Mouse (Mus musculus) embryo, embryonic 10.5 days (tissue): ENCODE data around the gene Endod1.
"Not testable (repeated sequence)": the region's sequence is repeated elsewhere in the genome, so short reads cannot be mapped to it uniquely, and the experiment has no call there.

ENCODE experiments used
- DNase-seq: peaks from one replicate; pipeline ENCODE4 v3.0.0-alpha.2; 2015; ENCODE audit warnings: low spot score

Gene Endod1

DNA sequence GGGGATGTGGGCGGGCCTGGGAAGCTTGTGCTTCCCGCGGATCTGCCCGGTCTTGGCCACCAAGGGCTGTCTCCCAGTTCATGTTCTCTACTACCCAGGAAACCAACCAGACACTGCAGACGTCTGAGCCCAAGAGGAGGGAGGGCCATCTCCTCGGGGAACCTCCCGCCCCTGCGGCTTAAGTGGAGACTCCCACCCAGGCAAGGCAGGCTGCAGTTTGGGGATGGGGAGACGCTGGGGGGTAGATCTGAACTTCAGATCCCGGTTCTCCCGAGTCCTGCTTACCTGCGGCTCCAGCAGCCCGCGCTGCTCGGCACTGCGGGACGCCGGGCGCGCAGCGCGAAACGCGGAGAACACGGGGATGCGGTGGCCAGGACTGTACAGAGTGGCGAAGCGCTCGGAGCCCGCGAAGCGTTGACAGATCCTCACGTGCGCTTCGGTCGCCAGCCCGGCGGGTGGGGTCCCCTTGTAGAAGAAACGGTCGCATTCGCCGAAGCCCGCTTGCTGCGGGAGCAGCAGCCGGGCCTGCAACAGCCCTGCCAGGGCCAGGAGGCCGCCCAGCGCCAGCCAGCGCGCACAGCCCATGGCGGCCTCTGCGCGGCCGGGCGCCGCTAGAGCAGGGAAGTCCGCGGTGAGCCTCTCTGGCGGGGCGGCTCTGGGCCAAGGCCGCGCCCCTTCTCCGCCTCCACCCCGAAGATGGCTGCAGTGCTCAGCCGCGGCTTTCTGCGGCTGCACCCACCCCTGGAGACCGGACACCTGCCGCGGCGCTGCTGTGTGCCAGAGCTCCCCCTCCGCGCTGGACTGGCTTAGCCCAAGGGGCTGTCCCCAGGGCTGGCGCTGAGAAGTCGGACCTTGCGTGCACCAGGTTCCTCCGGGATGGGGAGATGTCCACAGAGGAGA is 671 bp downstream of the Endod1 start:
- DNase-seq, result peak; percentile 81

DNA sequence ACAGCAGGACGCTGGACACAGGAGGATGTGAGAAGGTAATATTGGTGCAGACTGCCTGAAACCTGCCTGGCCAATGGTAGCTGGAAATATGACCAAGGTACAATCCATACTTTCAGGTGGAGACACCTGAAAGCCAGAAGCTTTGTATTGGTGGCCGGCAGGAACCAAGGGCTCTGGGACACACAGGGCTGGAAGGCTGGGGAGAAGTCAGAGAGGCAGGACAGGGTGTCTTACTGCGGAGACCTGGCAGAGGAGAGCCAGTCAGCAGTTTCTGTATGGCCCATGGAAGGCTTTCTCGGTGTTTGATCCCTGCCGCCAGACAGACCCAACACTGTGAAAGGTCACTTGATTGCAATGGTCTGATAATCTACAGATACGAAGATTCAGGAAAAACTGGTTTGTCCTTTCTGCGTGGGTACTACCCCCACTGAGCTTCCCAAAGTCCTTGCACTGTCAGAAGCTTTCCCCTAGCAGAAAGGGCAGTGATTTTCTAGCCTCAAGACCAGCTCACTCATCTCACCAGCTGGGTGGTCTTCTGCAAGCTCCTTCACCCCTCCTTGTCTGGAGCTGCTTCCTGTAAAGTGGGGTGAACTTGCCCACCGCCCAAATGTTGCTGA is 1.4 kb downstream of the Endod1 start:
- no peak for DNase-seq

GRCm38 (mm10) chr9:14378151-14378550 is 3.2 kb downstream of the Endod1 start:
- no peak for DNase-seq

DNA sequence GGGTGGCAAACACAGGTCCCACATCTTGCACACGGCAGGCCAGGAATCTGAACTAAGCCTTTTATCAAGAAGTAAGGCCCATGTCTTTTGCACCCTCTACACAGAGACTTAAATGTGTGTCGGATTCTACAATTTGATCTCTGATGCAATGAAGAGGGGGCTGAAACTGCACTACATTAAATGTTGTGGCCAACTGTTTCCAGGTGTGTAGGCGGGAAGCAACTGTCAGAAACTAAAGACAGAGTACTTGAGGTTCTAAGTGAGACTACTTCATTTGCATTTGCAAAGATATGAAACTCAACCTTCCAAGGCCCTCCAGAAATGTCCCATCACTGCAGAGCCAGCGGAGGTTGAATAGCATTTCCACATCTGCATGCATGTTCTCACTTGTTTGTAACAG is 5.2 kb downstream of the Endod1 start:
- DNase-seq, result no peak

GRCm38 (mm10) chr9:14372440-14372839 is 8.9 kb downstream of the Endod1 start:
- DNase-seq, result no peak

GRCm38 (mm10) chr9:14369271-14369670 is 12.0 kb downstream of the Endod1 start:
- DNase-seq, result no peak

- DNase-seq, result no peak
These were observed 13.5 kb downstream of the Endod1 start for GRCm38 (mm10) chr9:14367850-14368249.

DNA sequence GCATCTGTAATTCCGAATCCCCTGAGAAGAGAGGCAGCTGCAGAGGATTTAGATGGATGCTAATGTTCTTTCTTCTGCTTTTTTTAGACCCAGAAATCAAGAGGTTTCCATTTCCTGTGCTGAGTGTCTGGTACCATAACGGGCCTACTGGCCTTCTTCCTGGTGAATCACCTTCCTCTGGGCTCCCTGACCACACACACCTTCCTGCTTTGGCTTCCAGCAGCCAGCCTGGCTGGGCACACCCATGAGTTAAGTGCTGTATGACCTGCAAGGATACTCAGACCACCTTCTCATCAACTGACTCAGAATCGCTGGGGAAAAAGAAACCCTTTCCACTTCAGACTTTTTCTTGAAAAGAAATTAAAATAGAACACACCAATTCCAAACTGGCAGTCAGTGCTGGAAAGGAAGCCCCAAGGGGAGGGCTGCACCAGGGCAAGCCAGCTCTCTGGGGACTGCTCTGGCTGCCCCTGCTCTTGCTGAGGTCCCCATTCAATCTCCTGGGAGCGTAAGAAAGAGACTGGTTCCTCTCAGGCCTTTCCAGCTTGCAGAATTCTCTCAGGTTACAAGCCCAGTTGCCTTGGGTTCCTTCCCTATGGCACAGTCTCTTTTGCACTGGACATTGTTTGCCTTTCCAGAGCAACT is 15.7 kb downstream of the Endod1 start:
- no peak for DNase-seq

DNA sequence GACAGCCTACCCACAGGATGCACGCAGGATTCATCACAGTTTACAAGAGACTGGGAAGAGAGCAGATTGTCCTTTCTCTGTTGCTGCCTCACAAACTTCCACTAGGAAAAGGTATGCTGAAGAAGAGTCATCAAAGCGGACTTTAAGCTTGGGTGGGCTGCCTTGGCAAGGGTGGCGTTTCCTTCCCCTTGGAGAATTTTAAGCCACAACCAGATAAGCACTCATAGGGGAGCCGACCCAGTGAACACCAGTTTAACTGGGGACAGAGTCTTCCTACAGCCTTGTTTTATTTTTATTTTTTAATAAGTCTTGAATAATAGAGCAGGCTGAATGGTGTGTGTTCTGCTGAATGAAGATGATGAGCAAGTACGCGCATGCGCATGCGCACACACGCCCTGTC is 16.6 kb downstream of the Endod1 start:
- no peak for DNase-seq

- no peak for DNase-seq
These were observed 17.8 kb downstream of the Endod1 start for GRCm38 (mm10) chr9:14363540-14363939.

DNA sequence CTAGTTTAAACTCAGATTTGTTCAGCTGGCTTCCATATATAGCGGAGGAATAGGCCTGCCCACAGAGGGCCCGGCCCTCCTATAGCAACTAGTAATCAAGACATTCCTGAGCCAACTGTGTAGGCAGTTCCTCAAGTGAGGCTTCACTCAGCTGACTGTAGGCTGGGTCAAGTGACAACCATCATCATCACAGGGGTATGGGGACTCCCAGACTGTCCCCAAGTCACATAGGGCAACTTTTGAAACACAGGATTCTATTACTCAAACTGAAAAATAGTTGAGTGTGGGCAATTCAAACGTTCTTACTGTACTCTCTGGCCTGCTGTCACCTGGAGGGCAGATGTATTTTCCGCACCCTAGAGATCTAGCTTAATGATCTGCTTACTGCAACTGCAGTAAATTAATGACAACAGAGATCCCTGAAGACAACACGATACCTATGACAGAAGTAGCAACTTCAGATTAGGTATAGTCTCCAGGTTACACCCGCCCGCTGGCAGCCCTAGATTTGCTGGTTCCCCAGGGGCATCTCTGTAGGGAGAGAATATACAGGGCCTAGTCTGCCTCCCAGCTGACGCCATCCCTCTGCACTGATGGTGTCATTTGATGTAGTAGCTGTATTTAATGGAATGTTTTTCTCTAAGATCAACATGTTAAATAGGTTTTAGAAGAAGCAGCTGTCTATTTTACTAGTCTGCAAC is 19.1 kb downstream of the Endod1 start:
- no peak for DNase-seq

- no peak for DNase-seq
These were observed 24.3 kb downstream of the Endod1 start for GRCm38 (mm10) chr9:14357033-14357432.

DNA sequence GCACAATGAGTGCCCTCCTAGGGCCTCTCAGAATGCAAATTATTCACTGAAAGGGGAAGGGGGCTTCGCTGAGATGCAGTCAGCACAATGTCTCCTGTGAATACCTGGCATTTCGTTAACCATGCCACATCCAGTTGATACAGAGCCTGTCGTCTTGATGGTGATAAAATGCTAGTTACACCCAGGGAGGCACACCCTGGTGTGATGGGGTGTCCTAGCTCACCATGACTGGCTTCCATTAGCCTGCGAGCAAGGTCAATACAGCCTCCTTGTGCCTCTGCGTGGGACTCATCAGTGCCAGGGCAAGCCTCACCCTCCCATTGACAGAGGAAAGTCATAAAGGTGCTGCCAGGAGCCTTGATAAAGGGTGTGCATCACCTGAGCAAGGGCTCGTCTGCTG is 26.5 kb downstream of the Endod1 start:
- no peak for DNase-seq

DNA sequence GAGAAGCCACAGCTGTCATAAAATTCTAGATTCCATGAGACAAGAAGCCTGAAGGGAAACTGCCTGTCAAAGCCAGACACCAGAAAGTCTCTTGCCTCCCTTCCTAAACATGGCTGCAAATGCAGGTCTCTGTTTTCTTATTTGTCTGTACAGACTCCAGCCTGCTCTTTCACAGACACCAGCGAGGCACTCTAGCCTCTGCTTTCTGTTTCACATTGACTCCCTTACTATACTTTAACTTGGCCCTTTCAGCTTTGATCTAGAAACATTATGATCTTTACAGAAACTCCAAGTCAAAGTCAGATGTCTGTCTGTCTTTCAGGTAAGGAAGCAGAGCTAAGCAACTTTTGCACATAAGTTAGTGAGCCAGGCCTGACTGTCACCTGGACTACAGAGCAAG is 29.0 kb downstream of the Endod1 start:
- no peak for DNase-seq

DNA sequence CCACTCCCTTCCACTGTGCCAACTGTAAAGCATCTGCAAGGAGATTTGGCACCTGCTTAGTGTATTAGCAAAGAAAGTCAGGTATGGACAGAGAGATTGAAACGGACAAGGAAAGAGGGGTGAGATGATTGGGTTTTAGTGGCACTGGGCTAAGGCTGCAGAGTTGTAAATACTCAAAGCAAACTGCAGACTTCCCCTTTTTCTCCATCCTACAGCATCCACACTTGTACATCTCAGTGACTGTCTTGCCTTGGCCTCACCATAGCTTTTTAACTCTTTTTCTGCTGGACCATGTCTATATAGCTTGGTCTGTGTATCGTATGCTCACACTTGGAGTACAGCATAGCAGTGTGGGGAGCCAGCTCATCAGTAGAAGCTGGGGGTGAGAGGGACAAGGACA is 30.5 kb downstream of the Endod1 start:
- no peak for DNase-seq

DNA sequence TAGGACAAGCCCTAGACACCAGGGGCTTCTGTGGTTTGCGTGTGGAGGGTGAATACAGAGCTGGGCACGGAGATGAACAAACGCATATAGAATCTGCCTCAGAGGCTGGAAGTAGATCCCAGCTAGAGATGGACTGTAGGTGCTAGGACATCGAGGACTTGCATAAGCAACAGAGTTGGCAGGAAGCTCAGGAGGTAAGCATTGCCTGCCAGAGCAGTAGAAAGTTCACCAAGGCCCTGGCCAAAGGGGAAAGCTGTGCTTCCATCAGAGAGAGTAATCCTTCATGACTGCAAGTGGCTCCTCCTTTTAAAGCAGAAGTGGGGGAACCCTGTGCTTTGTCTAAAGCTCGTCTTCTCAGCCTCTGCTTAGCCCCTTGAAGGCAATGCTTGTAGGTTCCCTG is 31.9 kb downstream of the Endod1 start:
- DNase-seq, result no peak

DNA sequence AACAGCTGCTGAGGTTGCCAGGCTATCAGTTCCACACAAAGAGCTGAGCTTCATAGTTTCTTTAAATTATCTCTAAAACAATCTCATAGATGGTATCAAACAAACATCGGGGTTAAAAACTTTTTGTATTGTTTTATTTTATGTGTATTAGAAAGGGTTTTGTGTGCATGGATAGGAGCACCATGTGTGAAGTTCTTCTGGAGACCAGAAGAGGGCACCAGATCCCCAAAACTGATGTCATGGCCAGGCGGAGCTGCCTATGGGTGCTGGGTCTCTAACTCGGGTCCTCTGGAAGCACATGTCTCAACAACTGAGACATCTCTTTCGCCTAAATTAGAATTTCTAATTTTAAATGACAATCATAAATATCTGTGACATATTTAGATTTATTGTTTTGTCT is 32.9 kb downstream of the Endod1 start:
- peak; percentile 42 for DNase-seq

DNA sequence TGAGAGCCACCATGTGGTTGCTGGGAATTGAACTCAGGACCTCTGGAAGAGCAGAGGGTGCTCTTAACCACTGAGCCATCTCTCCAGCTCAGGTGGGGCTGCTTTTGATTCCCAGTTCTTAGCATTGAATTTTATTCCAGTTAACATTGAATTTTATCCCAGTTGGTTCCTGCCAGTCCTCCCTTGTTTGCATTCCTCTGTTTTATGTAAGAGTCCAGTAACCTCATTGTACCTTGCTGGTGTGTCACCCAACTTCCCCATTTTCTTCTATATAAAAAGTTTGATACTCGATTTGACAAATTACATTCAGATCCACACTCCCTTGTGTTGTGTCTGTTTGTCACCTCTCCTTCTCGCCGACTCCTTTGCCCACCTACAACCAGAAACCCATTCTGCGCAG is 35.4 kb downstream of the Endod1 start:
- not testable (repeated sequence) for DNase-seq

DNA sequence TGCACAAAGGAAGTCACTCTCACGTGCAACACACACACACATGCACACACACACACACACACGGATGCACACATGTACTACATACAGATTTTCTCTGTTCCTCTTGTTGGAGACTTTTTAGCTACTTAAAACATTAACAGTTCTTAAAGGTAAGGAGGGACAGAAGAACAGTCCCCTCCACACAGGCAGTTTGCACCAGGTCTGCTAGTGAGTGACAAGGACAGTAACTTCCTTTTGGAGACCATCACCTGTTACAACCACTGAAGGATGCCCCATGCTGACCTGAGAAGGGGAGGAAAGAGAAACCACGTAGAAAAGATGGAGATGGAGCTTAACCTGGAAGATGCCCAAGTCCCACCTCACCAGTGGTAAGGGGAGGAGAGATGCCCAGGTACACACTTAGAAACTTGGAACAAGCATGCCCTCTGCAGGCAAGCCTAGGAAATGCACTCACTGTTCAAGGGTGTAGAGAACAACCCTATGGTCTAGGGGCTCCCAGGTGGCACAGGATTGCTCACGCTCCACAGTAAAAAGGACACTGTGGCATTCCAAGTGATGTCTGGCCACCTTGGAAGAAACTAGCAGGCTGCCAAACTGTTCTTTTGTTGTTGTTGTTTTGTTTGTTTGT is 39.2 kb downstream of the Endod1 start:
- peak; percentile 88 for DNase-seq

- DNase-seq, result no peak
These were observed 42.6 kb downstream of the Endod1 start for GRCm38 (mm10) chr9:14338701-14339100.

DNA sequence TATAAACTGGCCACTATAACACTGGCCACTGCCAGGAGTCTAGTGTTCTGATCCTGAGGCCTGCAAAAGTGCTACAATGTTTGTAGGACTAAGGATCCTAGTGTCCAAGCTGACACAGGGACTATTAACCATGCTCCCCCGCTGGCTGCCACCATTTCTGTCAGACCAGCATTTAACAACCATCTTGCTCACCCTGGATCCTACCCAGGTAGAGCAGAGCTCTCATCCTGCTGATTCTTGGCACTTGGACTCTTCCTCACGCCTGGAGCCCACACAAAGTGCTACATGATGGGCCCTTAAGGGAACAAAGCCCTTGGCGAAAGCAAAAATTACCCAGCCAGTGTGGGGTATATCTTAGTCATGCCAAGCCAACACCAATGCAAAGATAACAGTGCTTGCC is 44.4 kb downstream of the Endod1 start:
- no peak for DNase-seq

- DNase-seq, result no peak
These were observed 45.5 kb downstream of the Endod1 start for GRCm38 (mm10) chr9:14335829-14336228.
